Mouse (Mus musculus) cerebellum, adult 8-10 months (tissue): ENCODE measurements around the gene Cox6a1.

Source experiments
- DNase-seq: peaks from one replicate; pipeline ENCODE4 v3.0.0; 2022

Cox6a1 gene

DNA sequence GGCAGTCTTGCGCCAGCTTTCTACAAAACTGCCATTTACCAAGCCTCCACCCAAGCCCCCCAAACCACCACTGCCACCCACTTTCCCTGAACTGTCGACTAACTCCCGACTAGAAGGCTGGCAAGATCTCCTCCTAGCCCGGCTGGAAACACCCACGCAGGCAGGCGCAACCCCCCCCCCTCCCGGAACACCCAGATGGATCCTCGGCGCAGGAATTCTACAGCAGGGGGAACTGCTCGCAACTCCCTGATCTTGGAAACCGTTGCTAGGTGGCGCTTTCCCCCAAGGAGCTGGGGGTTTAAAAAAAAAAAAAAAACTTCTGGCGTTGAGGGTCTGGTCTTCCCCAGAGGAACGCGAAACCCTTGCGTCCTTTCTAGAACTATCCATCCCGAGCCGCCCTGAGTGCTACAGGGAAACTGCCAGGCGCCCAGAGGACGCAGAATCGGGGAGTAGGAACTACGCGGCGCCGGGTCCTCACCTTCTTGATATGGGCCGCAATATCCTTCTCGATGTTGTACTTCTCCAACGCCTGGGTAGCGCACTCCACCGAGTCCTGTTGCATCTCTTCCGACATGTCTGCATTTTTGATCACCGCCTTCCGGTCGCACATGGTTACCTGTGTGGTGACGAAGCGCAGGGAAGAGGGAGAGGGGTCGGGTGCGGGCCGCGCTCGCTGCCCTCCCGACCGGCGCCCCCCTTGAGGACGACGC, 48.6 kb downstream of the Cox6a1 start:
- peak; percentile 62 for DNase-seq

DNA sequence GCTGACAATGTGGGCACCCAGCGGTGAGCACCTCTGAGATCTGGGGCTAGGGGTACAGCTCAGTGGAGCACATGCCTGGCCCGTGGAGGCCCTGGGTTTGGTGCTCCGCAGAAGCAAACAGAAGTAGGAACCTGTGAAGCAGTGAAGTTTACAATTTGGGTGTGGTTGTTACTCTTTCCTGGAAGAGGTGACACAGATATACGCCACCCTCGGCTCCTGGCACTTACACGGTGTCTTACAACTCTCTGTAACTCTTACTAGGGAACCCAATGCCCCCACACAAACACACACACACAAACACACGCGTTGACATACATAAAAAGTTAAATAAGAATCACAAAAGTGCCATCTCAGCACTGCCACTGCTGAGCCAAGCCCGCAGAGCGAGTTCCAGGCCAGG, 52.4 kb downstream of the Cox6a1 start:
- no peak for DNase-seq
